Mouse (Mus musculus) layer of hippocampus, postnatal 25 days (tissue): ENCODE data around the gene Ywhae. TPM values are rescaled to one million over a fixed set of nuclear protein-coding genes. Genes with fewer than 3 reads are reported as not detected.

Source experiments
- DNase-seq, 2 experiments: peaks; one replicate each; pipeline ENCODE4 v3.0.0; 2022; ENCODE audit warnings: mixed read lengths in 2 of 2, low spot score in 1 of 2; ENCODE audit errors: extremely low spot score in 1 of 2
- total RNA-seq, 2 experiments: library from RNA; stranded (reverse); gene quantifications; 2 replicates each; pipeline ENCODE4 v1.2.3; 2021

Ywhae gene
- total RNA-seq, 2 experiments from 2014 or later: 1,088 to 1,203 TPM

- DNase-seq: no peak
Measured at GRCm38 (mm10) chr11:75785897-75786296, 53.2 kb downstream of the Ywhae start.

- DNase-seq: no peak
Measured at GRCm38 (mm10) chr11:75792535-75792934, 59.9 kb downstream of the Ywhae start.

GRCm38 (mm10) chr11:75793351-75793750 lies 60.7 kb downstream of the Ywhae start:
- no peak for DNase-seq

- no peak for DNase-seq
Measured at GRCm38 (mm10) chr11:75794602-75795320, 62.1 kb downstream of the Ywhae start.

GRCm38 (mm10) chr11:75795321-75795636 lies 62.6 kb downstream of the Ywhae start:
- no peak for DNase-seq

GRCm38 (mm10) chr11:75796029-75796445 lies 63.4 kb downstream of the Ywhae start, which contains the start of gene Doc2b:
Doc2b (minus strand) TSS chr11:75796049.
- peak; percentile 52 for DNase-seq

- no peak for DNase-seq
Measured at GRCm38 (mm10) chr11:75796536-75797246, 64.0 kb downstream of the Ywhae start.

- no peak for DNase-seq
Measured at GRCm38 (mm10) chr11:75801369-75801768, 68.7 kb downstream of the Ywhae start.

- no peak for DNase-seq
Measured at GRCm38 (mm10) chr11:75801771-75802550, 69.3 kb downstream of the Ywhae start.

- DNase-seq: no peak
Measured at GRCm38 (mm10) chr11:75807486-75807885, 74.8 kb downstream of the Ywhae start.

GRCm38 (mm10) chr11:75810526-75810925 lies 77.9 kb downstream of the Ywhae start:
- DNase-seq: no peak

GRCm38 (mm10) chr11:75811900-75812299 lies 79.2 kb downstream of the Ywhae start:
- DNase-seq: peak in 1 of 2 experiments; percentile 31

GRCm38 (mm10) chr11:75813085-75813484 lies 80.4 kb downstream of the Ywhae start:
- DNase-seq: no peak

Other genes starting within 250 kb of the Ywhae start
- gene Prpf8, start 246.1 kb upstream of the Ywhae start, total RNA-seq: 100 to 1,000 TPM; 125 to 129 TPM
- gene Rilp, start 222.8 kb upstream of the Ywhae start, total RNA-seq: 1 to 10 TPM; 1.7 to 3.1 TPM
- 1 to 10 TPM; 1.4 to 1.6 TPM for gene Scarf1, start 219.3 kb upstream of the Ywhae start, total RNA-seq
- 10 to 100 TPM; 49.8 to 54.2 TPM for gene Slc43a2, start 201.2 kb upstream of the Ywhae start, total RNA-seq
- gene Pitpna, start 144.8 kb upstream of the Ywhae start, total RNA-seq: 100 to 1,000 TPM; 281 to 305 TPM
- gene Inpp5k, start 101.9 kb upstream of the Ywhae start, total RNA-seq: 10 to 100 TPM; 40.6 to 46.7 TPM
- 10 to 100 TPM; 11.8 to 18.6 TPM for gene Myo1c, start 82.4 kb upstream of the Ywhae start, total RNA-seq
- gene Crk, start 53.6 kb upstream of the Ywhae start, total RNA-seq: 100 to 1,000 TPM; 118 to 134 TPM
- gene Doc2b, start 63.2 kb downstream of the Ywhae start, total RNA-seq: 100 to 1,000 TPM; 107 to 111 TPM
- 1 to 10 TPM; 5.9 to 8.7 TPM for gene Rph3al, start 205.6 kb downstream of the Ywhae start, total RNA-seq